Mouse (Mus musculus): ENCODE results near the gene Ktn1. TPM values are rescaled to one million over a fixed set of nuclear protein-coding genes. Genes with fewer than 3 reads are reported as not detected.

Gene Ktn1
- polyA plus RNA-seq, 1 experiment from 2014 or later, result 69.0 TPM

- H3K4me3 ChIP-seq (replicated peaks; ENCODE audit: low read depth, low read length), result no peak overlapping the region
- peaks cover 25% of the 10 kb centered on the region for H3K36me3 ChIP-seq (ENCODE audit: insufficient read depth, low read length)
- DNase-seq (ENCODE audit: low spot score), result no peak
These were observed 50.9 kb downstream of the Ktn1 start for GRCm38 (mm10) chr14:47699126-47699525.

DNA sequence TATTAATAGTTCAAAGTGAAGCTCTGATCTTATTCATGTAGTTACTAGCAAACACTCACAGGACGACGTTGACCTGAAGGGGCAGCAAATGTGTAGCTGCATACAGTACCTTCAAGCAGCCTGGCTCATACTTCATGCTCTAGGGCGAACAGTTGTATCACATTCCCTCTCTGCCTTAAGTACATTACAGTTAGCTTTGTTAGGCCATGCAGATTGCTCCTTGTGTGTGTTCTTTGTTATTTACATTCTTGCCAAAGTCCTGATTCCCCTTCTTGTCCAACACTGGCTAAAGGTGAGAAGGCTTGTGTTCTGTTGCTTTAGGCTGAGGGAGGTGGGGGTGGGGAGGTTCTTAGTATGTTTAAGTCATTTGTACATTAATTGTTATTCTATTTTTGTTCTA lies 61.3 kb downstream of the Ktn1 start:
- H3K9me3 ChIP-seq (replicated peaks; ENCODE audit: low read length), result no peaks in the 10 kb centered on the region
- TF ChIP-seq CTCF (IDR thresholded peaks at IDR 0.05; ENCODE audit: low read depth), result no peak
- H3K36me3 ChIP-seq (ENCODE audit: insufficient read depth, low read length), result peaks cover 41% of the 10 kb centered on the region

More at GRCm38 (mm10) chr14:47699126-47699525, 50.9 kb downstream of the Ktn1 start:
- H3K4me1 ChIP-seq (replicated peaks; ENCODE audit: insufficient read depth, low read length), result no peaks in the 10 kb centered on the region
- ATAC-seq (replicated peaks; ENCODE audit: low FRiP score, low read depth), result no peak
- H3K4me2 ChIP-seq (ENCODE audit: low read length), result no peak overlapping the region
- H3K9ac ChIP-seq (ENCODE audit: low read depth, low read length), result no peak overlapping the region
- no peaks in the 10 kb centered on the region for H3K27me3 ChIP-seq (ENCODE audit: insufficient read depth, low read length)
- 93% methylated on average over 5 of the region's 5 CpGs for WGBS
- H3K27ac ChIP-seq, result no peak overlapping the region
- no peak for TF ChIP-seq CTCF (IDR thresholded peaks at IDR 0.05; ENCODE audit: low read depth)
- H3K9me3 ChIP-seq (replicated peaks; ENCODE audit: low read length), result no peaks in the 10 kb centered on the region

GRCm38 (mm10) chr14:47715771-47716170 lies 67.5 kb downstream of the Ktn1 start:
- DNase-seq (ENCODE audit: low spot score), result no peak
- H3K27me3 ChIP-seq (ENCODE audit: insufficient read depth, low read length), result no peaks in the 10 kb centered on the region
- 93% methylated on average over 3 of the region's 3 CpGs for WGBS
- H3K4me2 ChIP-seq (ENCODE audit: low read length), result no peak overlapping the region
- H3K4me1 ChIP-seq (replicated peaks; ENCODE audit: insufficient read depth, low read length), result no peaks in the 10 kb centered on the region
- no peak overlapping the region for H3K9ac ChIP-seq (ENCODE audit: low read depth, low read length)
- H3K36me3 ChIP-seq (ENCODE audit: insufficient read depth, low read length), result 0 out of 2 replicates have a peak, but pooled peaks cover 13% of the 10 kb centered on the region
- H3K4me3 ChIP-seq (replicated peaks; ENCODE audit: low read depth, low read length), result no peak overlapping the region
- no peak for ATAC-seq (replicated peaks; ENCODE audit: low FRiP score, low read depth)
- no peak overlapping the region for H3K27ac ChIP-seq
- no peaks in the 10 kb centered on the region for H3K9me3 ChIP-seq (replicated peaks; ENCODE audit: low read length)
- no peak for TF ChIP-seq CTCF (IDR thresholded peaks at IDR 0.05; ENCODE audit: low read depth)

More for the DNA sequence above, 61.3 kb downstream of the Ktn1 start:
- H3K4me3 ChIP-seq (replicated peaks; ENCODE audit: low read depth, low read length), result no peak overlapping the region
- H3K27ac ChIP-seq, result no peak overlapping the region
- no peaks in the 10 kb centered on the region for H3K27me3 ChIP-seq (ENCODE audit: insufficient read depth, low read length)
- DNase-seq (ENCODE audit: low spot score), result no peak
- H3K4me1 ChIP-seq (replicated peaks; ENCODE audit: insufficient read depth, low read length), result no peaks in the 10 kb centered on the region
- WGBS, result 82% methylated on average over 3 of the region's 3 CpGs
- no peak for ATAC-seq (replicated peaks; ENCODE audit: low FRiP score, low read depth)
- no peak overlapping the region for H3K9ac ChIP-seq (ENCODE audit: low read depth, low read length)
- H3K4me2 ChIP-seq (ENCODE audit: low read length), result no peak overlapping the region

- ATAC-seq (replicated peaks; ENCODE audit: low FRiP score, low read depth), result no peak
- H3K4me1 ChIP-seq (replicated peaks; ENCODE audit: insufficient read depth, low read length), result no peaks in the 10 kb centered on the region
- TF ChIP-seq CTCF (IDR thresholded peaks at IDR 0.05; ENCODE audit: low read depth), result no peak
- H3K27me3 ChIP-seq (ENCODE audit: insufficient read depth, low read length), result no peaks in the 10 kb centered on the region
- no peak overlapping the region for H3K4me3 ChIP-seq (replicated peaks; ENCODE audit: low read depth, low read length)
- no peak overlapping the region for H3K27ac ChIP-seq
- WGBS, result 93% methylated on average over 14 of the region's 14 CpGs
- no peak overlapping the region for H3K4me2 ChIP-seq (ENCODE audit: low read length)
- H3K9me3 ChIP-seq (replicated peaks; ENCODE audit: low read length), result no peaks in the 10 kb centered on the region
- DNase-seq (ENCODE audit: low spot score), result no peak
- peaks cover 14% of the 10 kb centered on the region; the same call in 1 of the 2 replicates for H3K36me3 ChIP-seq (ENCODE audit: insufficient read depth, low read length)
- no peak overlapping the region for H3K9ac ChIP-seq (ENCODE audit: low read depth, low read length)
These were observed 69.8 kb downstream of the Ktn1 start for GRCm38 (mm10) chr14:47717916-47718606.

DNA sequence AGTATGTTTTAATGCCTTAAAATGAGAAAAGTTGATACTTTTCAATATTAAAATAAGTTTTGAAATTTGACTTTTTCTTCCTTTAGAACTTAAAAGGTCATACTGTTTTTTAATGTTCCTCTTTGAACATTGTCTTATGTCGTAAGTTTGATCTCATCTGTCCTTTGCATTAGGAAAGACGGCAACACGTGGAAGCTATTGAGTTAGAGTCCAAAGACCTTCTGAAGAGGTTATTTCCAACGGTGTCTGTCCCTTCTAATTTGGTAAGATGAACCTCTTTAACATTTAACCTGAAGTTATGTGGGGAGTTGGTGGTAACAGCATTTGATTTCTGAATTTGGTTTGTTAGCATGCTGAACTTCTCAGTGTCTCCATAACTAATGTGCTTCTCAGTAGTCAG lies 71.8 kb downstream of the Ktn1 start:
- TF ChIP-seq CTCF (IDR thresholded peaks at IDR 0.05; ENCODE audit: low read depth), result no peak
- Histone ChIP-seq H3K36me3 (ENCODE audit: insufficient read depth, low read length) (peaks cover 19% of the 10 kb centered on the region; the same call in 1 of the 2 replicates), H3K4me2 (ENCODE audit: low read length) (no peak overlapping the region), H3K9me3 (replicated peaks; ENCODE audit: low read length) (no peaks in the 10 kb centered on the region), H3K4me1 (replicated peaks; ENCODE audit: insufficient read depth, low read length) (no peaks in the 10 kb centered on the region), H3K27ac (no peak overlapping the region), H3K9ac (ENCODE audit: low read depth, low read length) (no peak overlapping the region), H3K4me3 (replicated peaks; ENCODE audit: low read depth, low read length) (no peak overlapping the region), H3K27me3 (ENCODE audit: insufficient read depth, low read length) (no peaks in the 10 kb centered on the region)
- 92% methylated on average over 4 of the region's 4 CpGs for WGBS
- DNase-seq (ENCODE audit: low spot score) (no peak), ATAC-seq (replicated peaks; ENCODE audit: low FRiP score, low read depth) (no peak)

DNA sequence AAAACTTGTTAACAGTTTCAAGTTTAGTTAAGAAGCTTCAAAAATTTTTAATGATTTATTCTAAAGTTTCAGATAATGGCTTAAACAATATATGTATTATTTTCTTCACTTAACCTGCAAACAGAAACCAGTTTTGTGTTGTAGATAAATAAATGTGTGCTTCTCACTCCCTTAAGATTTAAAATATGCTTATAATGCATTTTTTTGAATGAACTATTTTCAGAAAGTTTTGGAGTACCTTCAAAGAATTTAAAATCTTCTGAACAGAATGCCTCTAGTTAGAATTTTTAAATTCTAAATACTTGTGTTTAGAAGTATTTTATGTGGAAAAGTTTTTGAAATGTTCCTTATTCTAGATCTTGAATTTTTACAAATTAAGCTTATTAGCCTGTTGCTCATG lies 74.8 kb downstream of the Ktn1 start:
- ATAC-seq (replicated peaks; ENCODE audit: low FRiP score, low read depth), result no peak
- TF ChIP-seq CTCF (IDR thresholded peaks at IDR 0.05; ENCODE audit: low read depth), result no peak

More for the DNA sequence above, 74.8 kb downstream of the Ktn1 start:
- no peaks in the 10 kb centered on the region for H3K4me1 ChIP-seq (replicated peaks; ENCODE audit: insufficient read depth, low read length)
- peaks cover 31% of the 10 kb centered on the region for H3K36me3 ChIP-seq (ENCODE audit: insufficient read depth, low read length)
- H3K27me3 ChIP-seq (ENCODE audit: insufficient read depth, low read length), result no peaks in the 10 kb centered on the region
- no peaks in the 10 kb centered on the region for H3K9me3 ChIP-seq (replicated peaks; ENCODE audit: low read length)
- DNase-seq (ENCODE audit: low spot score), result no peak
- H3K4me2 ChIP-seq (ENCODE audit: low read length), result no peak overlapping the region
- no peak overlapping the region for H3K27ac ChIP-seq
- H3K9ac ChIP-seq (ENCODE audit: low read depth, low read length), result no peak overlapping the region
- H3K4me3 ChIP-seq (replicated peaks; ENCODE audit: low read depth, low read length), result no peak overlapping the region
